Mouse (Mus musculus) Muller cell, postnatal 12 days (primary cell): ENCODE data around the gene Ahsg.

Experiments used
- DNase-seq: peaks from one replicate; pipeline ENCODE4 v3.0.0-alpha.2; 2015; ENCODE audit errors: inconsistent ontology term

Gene Ahsg

GRCm38 (mm10) chr16:22886726-22887125 lies 4.4 kb upstream of the Ahsg start:
- DNase-seq: no peak

DNA sequence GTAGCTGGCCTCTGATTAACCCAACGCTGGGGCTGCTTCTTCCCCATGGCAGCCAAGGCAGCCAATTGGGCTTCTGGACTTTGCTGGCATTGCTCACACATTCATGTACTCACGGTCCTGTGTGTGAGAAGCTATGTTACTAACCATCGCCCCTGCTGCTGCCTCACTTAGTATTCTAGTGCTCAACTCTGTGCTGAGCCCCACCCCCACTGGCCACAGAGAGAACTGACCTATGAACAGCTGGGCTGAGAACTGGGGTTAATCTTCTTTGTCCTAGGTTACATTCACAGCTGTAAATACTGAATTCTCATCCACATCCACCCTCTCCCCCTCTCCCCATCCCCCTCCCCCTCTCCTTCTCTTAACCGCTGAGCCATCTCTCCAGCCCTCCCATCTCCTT lies 2.2 kb upstream of the Ahsg start:
- no peak for DNase-seq

- DNase-seq: no peak
These were observed 1.4 kb upstream of the Ahsg start for GRCm38 (mm10) chr16:22889716-22890115.

DNA sequence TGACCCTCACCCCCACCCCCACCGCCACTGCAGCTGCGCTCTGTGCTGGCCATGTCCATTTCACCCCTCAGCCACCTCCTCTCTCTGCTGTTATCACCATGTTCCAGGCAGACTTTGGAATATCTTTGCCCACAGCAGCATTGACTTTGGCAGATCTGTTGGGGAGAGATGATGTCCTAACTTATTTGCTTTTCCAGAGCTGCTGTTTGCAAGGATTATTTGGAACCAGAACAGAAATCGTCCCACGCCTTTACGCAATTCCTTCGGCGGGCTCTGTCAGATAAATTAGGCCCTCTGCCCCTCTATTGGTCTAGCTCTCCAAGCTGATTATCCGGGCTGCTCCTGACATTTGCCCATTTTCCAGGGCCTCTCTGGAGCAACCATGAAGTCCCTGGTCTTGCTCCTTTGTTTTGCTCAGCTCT lies 667 bp downstream of the Ahsg start:
- DNase-seq: no peak

GRCm38 (mm10) chr16:22894095-22894494 lies 3.0 kb downstream of the Ahsg start:
- DNase-seq: no peak

DNA sequence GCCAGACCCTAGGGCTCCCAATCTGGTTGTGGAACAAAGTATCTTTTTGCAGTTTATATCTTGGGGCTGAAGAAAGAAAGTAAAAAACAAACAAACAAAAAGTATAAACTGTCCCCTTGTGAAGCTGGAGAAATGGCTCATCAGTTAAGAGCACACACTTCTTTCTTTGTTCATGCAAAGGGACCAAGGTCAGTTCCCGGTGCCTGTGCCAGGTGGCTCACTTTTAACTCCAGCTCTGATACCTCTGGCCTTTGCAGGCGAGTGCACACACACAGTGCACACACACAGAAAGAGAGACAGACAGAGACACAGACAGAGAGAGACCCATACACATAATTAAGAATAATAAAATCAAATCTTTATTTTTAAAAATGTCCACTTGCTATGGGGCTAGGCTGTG lies 5.5 kb downstream of the Ahsg start:
- no peak for DNase-seq

GRCm38 (mm10) chr16:22899346-22899745 lies 8.3 kb downstream of the Ahsg start:
- DNase-seq: no peak

DNA sequence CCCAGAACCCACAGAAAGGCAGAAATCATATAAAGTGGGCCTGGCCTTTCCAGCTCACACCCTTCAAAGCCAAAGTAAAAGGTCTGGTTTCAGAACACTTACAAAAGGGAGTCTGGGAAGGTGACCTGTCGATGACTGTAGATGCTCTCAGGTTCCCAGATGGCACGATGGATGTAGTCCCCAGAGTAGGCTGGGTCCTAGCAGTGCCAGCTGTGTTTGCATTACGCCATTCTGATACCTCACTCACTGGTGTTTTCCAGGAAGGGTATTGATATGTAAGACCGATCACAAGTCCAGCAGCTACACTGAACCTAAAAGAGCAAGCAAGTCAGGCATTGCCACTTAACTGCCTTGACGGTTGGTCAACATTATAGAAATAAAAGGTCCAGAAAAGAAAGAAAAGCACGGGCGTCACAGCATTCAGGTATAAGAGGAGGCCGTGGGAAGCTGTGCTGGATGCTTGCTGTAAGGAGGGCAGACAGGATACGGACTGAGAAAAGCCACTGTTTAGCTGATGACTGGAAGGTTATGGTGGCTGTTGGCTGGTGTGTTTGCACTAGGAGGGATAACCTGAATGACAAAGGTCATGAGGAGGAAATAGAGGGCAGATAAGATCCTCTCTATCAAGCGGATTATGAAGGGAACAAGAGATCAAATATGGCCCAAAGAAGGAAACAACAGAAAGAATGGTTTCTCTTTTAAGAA lies 8.9 kb downstream of the Ahsg start:
- no peak for DNase-seq

GRCm38 (mm10) chr16:22901326-22901725 lies 10.2 kb downstream of the Ahsg start:
- no peak for DNase-seq

- DNase-seq: no peak
These were observed 18.2 kb downstream of the Ahsg start for GRCm38 (mm10) chr16:22909290-22909689.

- peak; percentile 8 for DNase-seq
These were observed 20.9 kb downstream of the Ahsg start for GRCm38 (mm10) chr16:22911986-22912385.

DNA sequence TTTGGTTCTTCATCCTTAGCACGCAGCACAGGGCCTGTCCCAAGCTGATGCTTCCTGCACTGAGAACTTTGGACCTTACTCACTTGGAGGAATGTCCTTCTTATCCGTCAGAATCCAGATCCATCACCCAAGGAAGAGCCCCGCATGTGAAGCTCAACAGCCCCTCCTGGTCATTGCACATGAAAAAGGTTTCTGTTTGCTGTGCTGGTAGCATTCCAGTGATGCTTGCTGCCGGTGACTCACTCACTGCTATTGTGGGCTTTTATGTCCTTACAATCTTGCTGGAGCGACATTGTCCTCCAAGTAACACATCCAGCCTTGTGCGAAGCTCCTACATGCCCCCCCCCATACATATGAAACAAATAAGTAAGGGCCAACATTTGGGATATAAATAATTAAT lies 21.8 kb downstream of the Ahsg start:
- DNase-seq: peak; percentile 82

- DNase-seq: peak; percentile 6
These were observed 23.2 kb downstream of the Ahsg start for GRCm38 (mm10) chr16:22914276-22914675.

DNA sequence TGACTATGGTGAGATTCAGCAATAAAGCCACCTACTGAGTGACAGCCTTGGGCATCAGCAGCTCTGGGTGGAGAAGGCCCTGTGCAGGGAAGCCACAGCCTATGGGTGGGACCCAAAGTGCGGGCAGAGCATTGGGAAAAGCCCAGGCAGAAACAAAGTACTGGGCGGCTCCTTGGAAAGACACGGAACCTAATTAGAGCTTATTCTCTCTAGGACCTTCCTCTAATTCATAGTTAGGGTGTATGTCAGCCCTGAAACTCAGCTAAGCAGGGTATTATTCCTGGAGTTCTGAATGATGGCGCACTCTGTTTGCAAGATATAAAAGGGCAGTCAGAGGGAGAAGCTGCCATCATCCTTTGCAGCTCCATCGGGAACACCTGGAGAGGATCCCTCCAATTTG lies 27.0 kb downstream of the Ahsg start, which contains the start of gene Fetub:
Fetub (plus strand) TSS at position 301 of the 400 bp plus-strand sequence.
- no peak for DNase-seq

- DNase-seq: peak; percentile 13
These were observed 27.7 kb downstream of the Ahsg start for GRCm38 (mm10) chr16:22918664-22919312.

DNA sequence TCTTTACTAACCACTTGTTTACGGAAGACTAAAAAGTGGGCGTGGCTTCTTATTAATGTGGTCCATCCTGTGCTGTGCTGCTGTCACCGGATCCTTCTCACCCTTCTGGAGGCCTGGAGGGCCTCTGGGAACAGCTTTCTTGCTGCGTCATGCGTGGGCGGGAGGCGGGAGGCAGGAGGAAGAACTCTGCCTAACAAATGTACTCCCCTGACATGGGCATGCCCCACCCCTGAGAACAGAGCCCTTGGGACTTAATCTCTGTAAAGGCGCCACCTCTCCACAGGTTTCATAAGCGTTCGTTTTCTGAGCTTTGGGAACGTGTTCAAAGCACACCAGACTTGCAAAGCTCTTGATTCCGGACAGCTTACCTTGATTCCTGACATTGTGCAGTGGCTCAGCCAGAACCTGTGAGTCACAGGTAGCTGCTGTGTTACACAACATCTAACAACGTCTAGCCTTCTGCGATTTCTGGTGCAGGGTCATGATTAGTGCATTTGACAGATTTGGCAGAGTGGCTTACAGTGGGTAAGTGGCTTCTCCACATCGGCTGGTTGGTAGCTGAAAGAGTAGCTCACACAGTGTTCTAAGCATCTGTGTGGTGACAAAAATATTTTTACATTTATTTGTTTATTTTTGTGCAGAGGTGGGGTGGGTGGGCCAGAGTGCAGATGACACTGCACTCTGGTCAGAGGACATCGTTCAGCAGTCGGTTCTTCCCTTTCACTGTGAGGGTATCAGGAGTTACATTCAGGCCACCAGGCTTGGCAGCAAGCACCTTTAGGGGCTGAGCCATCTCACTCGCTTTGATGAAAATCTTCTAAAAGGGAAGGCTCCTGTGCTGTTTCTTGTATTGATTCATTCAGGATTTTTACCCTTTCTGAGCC lies 29.1 kb downstream of the Ahsg start:
- DNase-seq: peak; percentile 25

- no peak for DNase-seq
These were observed 30.7 kb downstream of the Ahsg start for GRCm38 (mm10) chr16:22921761-22922160.

DNA sequence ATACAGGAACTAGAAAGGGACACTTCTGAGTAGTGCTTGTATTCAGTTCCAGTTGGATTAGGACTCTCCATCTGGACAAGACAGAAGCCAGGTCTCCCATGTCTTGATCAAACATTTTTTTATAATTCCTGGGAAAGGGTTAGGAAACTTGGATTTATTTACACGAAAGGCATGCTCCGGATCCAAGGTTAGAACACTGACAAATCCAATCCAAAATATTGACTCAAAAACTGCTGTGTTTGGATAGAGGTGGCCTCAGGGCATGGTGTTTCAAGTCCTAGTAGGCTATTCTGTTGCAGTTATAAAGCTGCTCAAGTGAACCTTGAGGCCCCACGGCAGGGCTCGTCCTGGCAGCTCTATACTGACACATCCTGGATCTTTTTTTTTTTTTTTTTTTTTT lies 31.4 kb downstream of the Ahsg start:
- DNase-seq: no peak

DNA sequence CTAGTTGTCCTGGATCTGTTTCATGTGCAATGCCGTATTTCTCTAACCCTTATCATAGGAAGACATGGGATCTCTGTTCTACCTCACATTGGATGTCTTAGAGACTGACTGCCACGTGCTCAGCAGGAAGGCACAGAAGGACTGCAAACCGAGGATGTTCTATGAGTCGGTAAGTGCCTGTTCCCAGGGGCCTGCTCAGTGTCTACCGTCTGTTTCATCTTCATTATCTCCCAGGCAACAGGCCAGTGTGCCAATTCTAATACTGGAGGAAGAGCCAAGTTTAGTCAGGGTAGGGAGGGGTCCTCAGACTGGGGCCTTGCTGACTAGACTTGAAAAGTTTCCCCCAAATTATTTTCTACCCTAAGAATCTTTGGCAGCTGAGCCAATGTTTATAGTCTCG lies 38.5 kb downstream of the Ahsg start:
- DNase-seq: no peak

- DNase-seq: no peak
These were observed 40.5 kb downstream of the Ahsg start for GRCm38 (mm10) chr16:22931431-22932200.

DNA sequence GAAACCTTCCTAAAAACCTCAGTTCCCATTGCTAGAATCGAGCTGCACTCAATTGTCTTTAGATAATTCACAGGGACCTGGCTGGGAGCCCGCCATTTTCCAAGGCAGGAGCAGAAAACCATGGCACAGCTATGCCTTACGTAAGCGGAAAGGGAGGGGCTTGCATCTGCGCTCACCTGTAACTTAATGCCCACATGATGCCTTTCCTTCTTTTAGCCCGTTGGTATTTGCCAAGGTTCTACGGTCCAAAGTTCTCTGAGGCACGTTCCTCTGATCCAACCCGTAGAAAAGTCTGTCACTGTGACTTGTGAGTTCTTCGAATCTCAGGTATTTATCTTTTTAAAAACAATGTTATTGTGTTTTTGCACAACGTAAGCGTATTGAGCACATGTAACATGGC lies 46.6 kb downstream of the Ahsg start:
- no peak for DNase-seq

DNA sequence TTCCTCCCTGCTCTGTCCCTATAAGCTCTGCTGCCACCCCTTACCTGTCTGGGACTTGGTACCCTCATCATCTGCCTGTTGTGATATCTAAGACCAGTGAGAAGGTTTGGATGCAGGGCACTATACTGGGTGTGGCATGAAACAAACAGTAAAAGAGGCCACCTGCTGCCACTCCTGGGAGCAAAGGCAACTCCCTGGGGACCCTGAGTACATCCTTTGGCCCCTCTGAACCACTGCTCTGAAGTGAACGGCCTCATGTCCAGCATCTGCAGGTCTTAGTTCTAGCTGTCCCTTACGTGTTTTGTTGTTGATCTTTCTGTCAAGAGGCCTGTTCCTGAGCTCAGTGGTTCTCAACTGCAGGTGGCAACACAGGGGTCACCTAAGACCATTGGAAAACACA lies 47.5 kb downstream of the Ahsg start:
- no peak for DNase-seq
